Mouse (Mus musculus): ENCODE data around the gene Rgs3.

- TF ChIP-seq POLR2A (IDR thresholded peaks at IDR 0.05; ENCODE audit: extremely low read depth, insufficient read depth, low read length) (no peak), CTCF (IDR thresholded peaks at IDR 0.05; ENCODE audit: low read depth, low read length) (no peak)
Measured at GRCm38 (mm10) chr4:62541802-62542201, 17.8 kb upstream of the Rgs3 start.
